Mouse (Mus musculus) heart, embryonic 10.5 days (tissue): ENCODE data around the gene Gm10718. TPM values are rescaled to one million over a fixed set of nuclear protein-coding genes. Genes with fewer than 3 reads are reported as not detected.
"Not testable (repeated sequence)": the region's sequence is repeated elsewhere in the genome, so short reads cannot be mapped to it uniquely, and the experiment has no call there.

Experiments
- DNase-seq: peaks from one replicate; pipeline ENCODE4 v3.0.0-alpha.2; 2017; ENCODE audit warnings: low spot score
- H3K27ac ChIP-seq: fragments of 300-500 bp; sonication (generic); 2 replicates; pipeline ENCODE4 v1.5.1; 2016; ENCODE audit warnings: mild to moderate bottlenecking
- H3K27me3 ChIP-seq: fragments of 300-500 bp; sonication (generic); 2 replicates; pipeline ENCODE4 v1.6.1; 2016; ENCODE audit warnings: mild to moderate bottlenecking; ENCODE audit not compliant: poor library complexity, insufficient read depth, severe bottlenecking
- H3K36me3 ChIP-seq: fragments of 300-500 bp; sonication (generic); 2 replicates; pipeline ENCODE4 v1.6.1; 2016; ENCODE audit warnings: mild to moderate bottlenecking, moderate library complexity
- H3K4me1 ChIP-seq: fragments of 300-500 bp; sonication (generic); 2 replicates; pipeline ENCODE4 v1.6.1; 2016; ENCODE audit warnings: mild to moderate bottlenecking
- H3K4me3 ChIP-seq: fragments of 300-500 bp; sonication (generic); 2 replicates; pipeline ENCODE4 v1.5.1; 2016; ENCODE audit warnings: mild to moderate bottlenecking, moderate library complexity
- H3K9me3 ChIP-seq: fragments of 300-500 bp; sonication (generic); 2 replicates; pipeline ENCODE4 v1.6.1; 2016; ENCODE audit warnings: mild to moderate bottlenecking, moderate library complexity
- WGBS: fragments of 180-500 bp; shearing (Covaris S2); methylation state at CpG from one replicate; pipeline ENCODE4 v1.1.7; 2016; 5-methylcytosine and 5-hydroxymethylcytosine counted together
- polyA plus RNA-seq: library from polyadenylated mRNA; unstranded; fragments of >200 nt; fragmentation: Nextera tagmentation; extraction: Ambion mirVana; gene quantifications from 2 replicates; pipeline ENCODE4 v1.2.1, GENCODE M21; 2016

The Gm10718 gene
- not detected in 2 replicates for polyA plus RNA-seq

DNA sequence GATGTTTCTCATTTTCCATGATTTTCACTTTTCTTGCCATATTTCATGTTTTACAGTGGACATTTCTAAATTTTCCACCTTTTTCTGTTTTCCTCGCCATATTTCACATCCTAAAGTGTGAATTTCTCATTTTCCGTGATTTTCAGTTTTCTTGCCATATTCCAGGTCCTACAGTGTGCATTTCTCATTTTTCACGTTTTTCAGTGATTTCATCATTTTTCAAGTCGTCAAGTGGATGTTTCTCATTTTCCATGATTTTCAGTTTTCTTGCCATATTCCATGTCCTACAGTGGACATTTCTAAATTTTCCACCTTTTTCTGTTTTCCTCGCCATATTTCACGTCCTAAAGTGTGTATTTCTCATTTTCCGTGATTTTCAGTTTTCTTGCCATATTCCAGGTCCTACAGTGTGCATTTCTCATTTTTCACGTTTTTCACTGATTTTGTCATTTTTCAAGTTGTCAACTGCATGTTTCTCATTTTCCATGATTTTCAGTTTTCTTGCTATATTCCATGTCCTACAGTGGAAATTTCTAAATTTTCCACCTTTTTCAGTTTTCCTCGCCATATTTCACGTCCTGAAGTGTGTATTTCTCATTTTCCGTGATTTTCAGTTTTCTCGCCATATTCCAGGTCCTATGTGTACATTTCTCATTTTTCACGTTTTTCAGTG, at the start of gene Gm10718:
Gm10718 (plus strand) TSS at position 236 of the 673 bp plus-strand sequence.
- not testable (repeated sequence) for H3K9me3 ChIP-seq, H3K27me3 ChIP-seq, H3K36me3 ChIP-seq, H3K4me1 ChIP-seq, H3K4me3 ChIP-seq, DNase-seq, H3K27ac ChIP-seq
- 69% methylated on average over 12 of the region's 13 CpGs for WGBS

DNA sequence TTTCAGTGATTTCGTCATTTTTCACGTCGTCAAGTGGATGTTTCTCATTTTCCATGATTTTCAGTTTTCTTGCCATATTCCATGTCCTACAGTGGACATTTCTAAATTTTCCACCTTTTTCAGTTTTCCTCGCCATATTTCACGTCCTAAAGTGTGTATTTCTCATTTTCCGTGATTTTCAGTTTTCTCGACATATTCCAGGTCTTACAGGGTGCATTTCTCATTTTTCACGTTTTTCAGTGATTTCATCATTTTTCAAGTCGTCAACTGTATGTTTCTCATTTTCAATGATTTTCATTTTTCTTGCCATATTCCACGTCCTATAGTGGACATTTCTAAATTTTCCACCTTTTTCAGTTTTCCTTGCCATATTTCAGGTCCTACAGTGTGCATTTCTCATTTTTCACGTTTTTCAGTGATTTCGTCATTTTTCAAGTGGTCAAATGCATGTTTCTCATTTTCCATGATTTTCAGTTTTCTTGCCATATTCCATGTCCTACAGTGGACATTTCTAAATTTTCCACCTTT, 22.8 kb upstream of the Gm10718 start, which contains the start of gene Gm10722:
Gm10722 (plus strand) TSS at position 478 of the 528 bp plus-strand sequence.
- not testable (repeated sequence) for H3K27ac ChIP-seq, H3K4me1 ChIP-seq, H3K9me3 ChIP-seq, H3K4me3 ChIP-seq, H3K36me3 ChIP-seq, H3K27me3 ChIP-seq
- 67% methylated on average over 12 of the region's 12 CpGs for WGBS
- DNase-seq = peak; percentile 75

DNA sequence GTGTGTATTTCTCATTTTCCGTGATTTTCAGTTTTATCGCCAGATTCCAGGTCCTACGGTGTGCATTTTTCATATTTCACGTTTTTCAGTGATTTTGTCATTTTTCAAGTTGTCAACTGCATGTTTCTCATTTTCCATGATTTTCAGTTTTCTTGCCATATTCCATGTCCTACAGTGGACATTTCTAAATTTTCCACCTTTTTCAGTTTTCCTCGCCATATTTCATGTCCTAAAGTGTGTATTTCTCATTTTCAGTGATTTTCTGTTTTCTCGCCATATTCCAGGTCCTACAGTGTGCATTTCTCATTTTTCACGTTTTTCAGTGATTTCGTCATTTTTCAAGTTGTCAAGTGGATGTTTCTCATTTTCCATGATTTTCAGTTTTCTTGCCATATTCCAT, 22.3 kb upstream of the Gm10718 start:
- WGBS = 60% methylated on average over 8 of the region's 8 CpGs
- not testable (repeated sequence) for H3K4me3 ChIP-seq, H3K27me3 ChIP-seq, H3K27ac ChIP-seq, DNase-seq, H3K36me3 ChIP-seq, H3K4me1 ChIP-seq, H3K9me3 ChIP-seq

DNA sequence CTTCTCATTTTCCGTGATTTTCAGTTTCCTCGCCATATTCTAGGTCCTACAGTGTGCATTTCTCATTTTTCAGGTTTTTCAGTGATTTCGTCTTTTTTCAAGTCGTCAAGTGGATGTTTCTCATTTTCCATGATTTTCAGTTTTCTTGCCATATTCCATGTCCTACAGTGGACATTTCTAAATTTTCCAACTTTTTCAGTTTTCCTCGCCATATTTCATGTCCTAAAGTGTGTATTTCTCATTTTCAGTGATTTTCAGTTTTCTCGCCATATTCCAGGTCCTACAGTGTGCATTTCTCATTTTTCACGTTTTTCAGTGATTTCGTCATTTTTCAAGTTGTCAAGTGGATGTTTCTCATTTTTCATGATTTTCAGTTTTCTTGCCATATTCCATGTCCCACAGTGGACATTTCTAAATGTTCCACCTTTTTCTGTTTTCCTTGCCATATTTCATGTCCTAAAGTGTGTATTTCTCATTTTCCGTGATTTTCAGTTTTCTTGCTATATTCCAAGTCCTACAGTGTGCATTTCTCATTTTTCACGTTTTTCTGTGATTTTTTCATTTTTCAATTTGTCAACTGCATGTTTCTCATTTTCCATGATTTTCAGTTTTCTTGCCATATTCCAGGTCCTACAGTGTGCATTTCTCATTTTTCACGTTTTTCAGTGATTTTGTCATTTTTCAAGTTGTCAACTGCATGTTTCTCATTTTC, 21.2 kb upstream of the Gm10718 start:
- not testable (repeated sequence) for H3K4me3 ChIP-seq, H3K36me3 ChIP-seq, H3K27ac ChIP-seq, H3K9me3 ChIP-seq, H3K4me1 ChIP-seq, H3K27me3 ChIP-seq
- DNase-seq = peak; percentile 90
- WGBS = 62% methylated on average over 9 of the region's 11 CpGs

DNA sequence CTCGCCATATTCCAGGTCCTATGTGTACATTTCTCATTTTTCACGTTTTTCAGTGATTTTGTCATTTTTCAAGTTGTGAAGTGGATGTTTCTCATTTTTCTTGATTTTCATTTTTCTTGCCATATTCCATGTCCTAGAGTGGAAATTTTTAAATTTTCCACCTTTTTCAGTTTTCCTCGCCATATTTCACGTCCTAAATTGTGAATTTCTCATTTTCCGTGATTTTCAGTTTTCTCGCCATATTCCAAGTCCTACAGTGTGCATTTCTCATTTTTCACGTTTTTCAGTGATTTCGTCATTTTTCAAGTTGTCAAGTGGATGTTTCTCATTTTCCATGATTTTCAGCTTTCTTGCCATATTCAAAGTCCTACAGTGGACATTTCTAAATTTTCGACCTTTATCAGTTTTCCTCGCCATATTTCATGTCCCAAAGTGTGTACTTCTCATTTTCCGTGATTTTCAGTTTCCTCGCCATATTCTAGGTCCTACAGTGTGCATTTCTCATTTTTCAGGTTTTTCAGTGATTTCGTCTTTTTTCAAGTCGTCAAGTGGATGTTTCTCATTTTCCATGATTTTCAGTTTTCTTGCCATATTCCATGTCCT, 20.5 kb upstream of the Gm10718 start, which contains the start of gene Gm11168:
Gm11168 (plus strand) TSS at position 553 of the 603 bp plus-strand sequence.
- 66% methylated on average over 6 of the region's 14 CpGs for WGBS
- not testable (repeated sequence) for H3K4me1 ChIP-seq, H3K9me3 ChIP-seq, H3K36me3 ChIP-seq, H3K27ac ChIP-seq, H3K4me3 ChIP-seq, H3K27me3 ChIP-seq, DNase-seq

DNA sequence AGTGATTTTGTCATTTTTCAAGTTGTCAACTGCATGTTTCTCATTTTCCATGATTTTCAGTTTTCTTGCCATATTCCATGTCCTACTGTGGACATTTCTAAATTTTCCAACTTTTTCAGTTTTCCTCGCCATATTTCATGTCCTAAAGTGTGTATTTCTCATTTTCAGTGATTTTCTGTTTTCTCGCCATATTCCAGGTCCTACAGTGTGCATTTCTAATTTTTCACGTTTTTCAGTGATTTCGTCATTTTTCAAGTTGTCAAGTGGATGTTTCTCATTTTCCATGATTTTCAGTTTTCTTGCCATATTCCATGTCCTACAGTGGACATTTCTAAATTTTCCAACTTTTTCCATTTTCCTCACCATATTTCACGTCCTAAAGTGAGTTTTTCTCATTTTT, 17.2 kb upstream of the Gm10718 start:
- WGBS = 80% methylated on average over 1 of the region's 5 CpGs
- H3K27ac ChIP-seq, H3K9me3 ChIP-seq, H3K4me1 ChIP-seq, H3K36me3 ChIP-seq, H3K27me3 ChIP-seq, H3K4me3 ChIP-seq, DNase-seq: not testable (repeated sequence)

DNA sequence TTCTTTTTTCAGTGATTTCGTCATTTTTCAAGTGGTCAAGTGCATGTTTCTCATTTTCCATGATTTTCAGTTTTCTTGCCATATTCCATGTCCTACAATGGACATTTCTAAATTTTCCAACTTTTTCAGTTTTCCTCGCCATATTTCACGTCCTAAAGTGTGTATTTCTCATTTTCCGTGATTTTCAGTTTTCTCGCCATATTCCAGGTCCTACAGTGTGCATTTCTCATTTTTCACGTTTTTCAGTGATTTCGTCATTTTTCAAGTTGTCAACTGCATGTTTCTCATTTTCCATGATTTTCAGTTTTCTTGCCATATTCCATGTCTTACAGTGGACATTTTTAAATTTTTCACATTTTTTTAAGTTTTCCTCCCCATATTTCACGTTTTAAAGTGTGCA, 16.7 kb upstream of the Gm10718 start:
- H3K36me3 ChIP-seq, H3K27me3 ChIP-seq, DNase-seq, H3K4me1 ChIP-seq, H3K27ac ChIP-seq, H3K9me3 ChIP-seq, H3K4me3 ChIP-seq: not testable (repeated sequence)
- 69% methylated on average over 8 of the region's 8 CpGs for WGBS

DNA sequence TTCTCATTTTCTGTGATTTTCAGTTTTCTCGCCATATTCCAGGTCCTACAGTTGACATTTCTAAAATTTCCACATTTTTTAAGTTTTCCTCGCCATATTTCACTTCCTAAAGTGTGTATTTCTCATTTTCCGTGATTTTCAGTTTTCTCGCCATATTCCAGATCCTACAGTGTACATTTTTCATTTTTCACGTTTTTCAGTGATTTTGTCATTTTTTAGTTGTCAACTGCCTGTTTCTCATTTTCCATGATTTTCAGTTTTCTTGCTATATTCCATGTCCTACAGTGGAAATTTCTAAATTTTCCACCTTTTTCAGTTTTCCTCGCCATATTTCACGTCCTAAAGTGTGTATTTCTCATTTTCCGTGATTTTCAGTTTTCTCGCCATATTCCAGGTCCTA, 16.1 kb upstream of the Gm10718 start:
- WGBS = 71% methylated on average over 8 of the region's 9 CpGs
- H3K4me1 ChIP-seq, H3K36me3 ChIP-seq, H3K9me3 ChIP-seq, H3K4me3 ChIP-seq, H3K27me3 ChIP-seq, H3K27ac ChIP-seq: not testable (repeated sequence)
- DNase-seq = peak; percentile 75

DNA sequence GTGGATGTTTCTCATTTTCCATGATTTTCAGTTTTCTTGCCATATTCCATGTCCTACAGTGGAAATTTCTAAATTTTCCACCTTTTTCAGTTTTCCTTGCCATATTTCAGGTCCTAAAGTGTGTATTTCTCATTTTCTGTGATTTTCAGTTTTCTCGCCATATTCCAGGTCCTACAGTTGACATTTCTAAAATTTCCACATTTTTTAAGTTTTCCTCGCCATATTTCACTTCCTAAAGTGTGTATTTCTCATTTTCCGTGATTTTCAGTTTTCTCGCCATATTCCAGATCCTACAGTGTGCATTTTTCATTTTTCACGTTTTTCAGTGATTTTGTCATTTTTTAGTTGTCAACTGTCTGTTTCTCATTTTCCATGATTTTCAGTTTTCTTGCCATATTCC, 14.0 kb upstream of the Gm10718 start:
- not testable (repeated sequence) for DNase-seq, H3K9me3 ChIP-seq, H3K27me3 ChIP-seq, H3K4me3 ChIP-seq, H3K4me1 ChIP-seq, H3K36me3 ChIP-seq, H3K27ac ChIP-seq
- WGBS = no CpG with 5 or more reads among the region's 5 CpGs

DNA sequence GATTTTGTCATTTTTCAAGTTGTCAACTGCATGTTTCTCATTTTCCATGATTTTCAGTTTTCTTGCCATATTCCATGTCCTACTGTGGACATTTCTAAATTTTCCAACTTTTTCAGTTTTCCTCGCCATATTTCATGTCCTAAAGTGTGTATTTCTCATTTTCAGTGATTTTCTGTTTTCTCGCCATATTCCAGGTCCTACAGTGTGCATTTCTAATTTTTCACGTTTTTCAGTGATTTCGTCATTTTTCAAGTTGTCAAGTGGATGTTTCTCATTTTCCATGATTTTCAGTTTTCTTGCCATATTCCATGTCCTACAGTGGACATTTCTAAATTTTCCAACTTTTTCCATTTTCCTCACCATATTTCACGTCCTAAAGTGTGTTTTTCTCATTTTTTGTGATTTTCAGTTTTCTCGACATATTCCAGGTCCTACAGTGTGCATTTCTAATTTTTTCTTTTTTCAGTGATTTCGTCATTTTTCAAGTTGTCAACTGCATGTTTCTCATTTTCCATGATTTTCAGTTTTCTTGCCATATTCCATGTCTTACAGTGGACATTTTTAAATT, 11.2 kb upstream of the Gm10718 start:
- not testable (repeated sequence) for H3K9me3 ChIP-seq, DNase-seq, H3K4me3 ChIP-seq, H3K36me3 ChIP-seq, H3K27ac ChIP-seq, H3K27me3 ChIP-seq, H3K4me1 ChIP-seq
- WGBS = 74% methylated on average over 3 of the region's 7 CpGs

DNA sequence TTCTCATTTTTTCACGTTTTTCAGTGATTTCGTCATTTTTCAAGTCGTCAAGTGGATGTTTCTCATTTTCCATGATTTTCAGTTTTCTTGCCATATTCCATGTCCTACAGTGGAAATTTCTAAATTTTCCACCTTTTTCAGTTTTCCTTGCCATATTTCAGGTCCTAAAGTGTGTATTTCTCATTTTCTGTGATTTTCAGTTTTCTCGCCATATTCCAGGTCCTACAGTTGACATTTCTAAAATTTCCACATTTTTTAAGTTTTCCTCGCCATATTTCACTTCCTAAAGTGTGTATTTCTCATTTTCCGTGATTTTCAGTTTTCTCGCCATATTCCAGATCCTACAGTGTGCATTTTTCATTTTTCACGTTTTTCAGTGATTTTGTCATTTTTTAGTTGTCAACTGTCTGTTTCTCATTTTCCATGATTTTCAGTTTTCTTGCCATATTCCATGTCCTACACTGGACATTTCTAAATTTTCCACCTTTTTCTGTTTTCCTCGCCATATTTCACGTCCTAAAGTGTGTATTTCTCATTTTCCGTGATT, 10.5 kb upstream of the Gm10718 start, which contains the start of gene Gm10721:
Gm10721 (plus strand) TSS at position 408 of the 547 bp plus-strand sequence.
- H3K4me1 ChIP-seq, H3K27ac ChIP-seq, H3K4me3 ChIP-seq, H3K36me3 ChIP-seq, H3K27me3 ChIP-seq, DNase-seq, H3K9me3 ChIP-seq: not testable (repeated sequence)
- WGBS = no CpG with 5 or more reads among the region's 11 CpGs

DNA sequence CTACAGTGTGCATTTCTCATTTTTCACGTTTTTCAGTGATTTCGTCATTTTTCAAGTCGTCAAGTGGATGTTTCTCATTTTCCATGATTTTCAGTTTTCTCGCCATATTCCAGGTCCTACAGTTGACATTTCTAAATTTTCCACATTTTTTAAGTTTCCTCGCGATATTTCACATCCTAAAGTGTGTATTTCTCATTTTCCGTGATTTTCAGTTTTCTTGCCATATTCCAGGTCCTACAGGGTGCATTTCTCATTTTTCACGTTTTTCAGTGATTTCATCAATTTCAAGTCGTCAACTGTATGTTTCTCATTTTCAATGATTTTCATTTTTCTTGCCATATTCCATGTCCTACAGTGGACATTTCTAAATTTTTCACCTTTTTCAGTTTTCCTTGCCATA, 8.0 kb upstream of the Gm10718 start, which contains the start of gene Gm10720:
Gm10720 (plus strand) TSS at position 301 of the 400 bp plus-strand sequence.
- WGBS = 68% methylated on average over 5 of the region's 9 CpGs

More for the DNA sequence above, 8.0 kb upstream of the Gm10718 start, which contains the start of gene Gm10720:
- H3K27me3 ChIP-seq, H3K4me3 ChIP-seq, H3K9me3 ChIP-seq, H3K36me3 ChIP-seq, H3K4me1 ChIP-seq, H3K27ac ChIP-seq, DNase-seq: not testable (repeated sequence)
